Mouse (Mus musculus) lung, postnatal 36 days (tissue): ENCODE measurements around the gene Aebp1.

Source experiments
- DNase-seq: peaks from one replicate; pipeline ENCODE4 v3.0.0; 2022; ENCODE audit warnings: mixed read lengths

The Aebp1 gene

GRCm38 (mm10) chr11:5897839-5898238, 36.1 kb downstream of the Aebp1 start:
- no peak for DNase-seq

DNA sequence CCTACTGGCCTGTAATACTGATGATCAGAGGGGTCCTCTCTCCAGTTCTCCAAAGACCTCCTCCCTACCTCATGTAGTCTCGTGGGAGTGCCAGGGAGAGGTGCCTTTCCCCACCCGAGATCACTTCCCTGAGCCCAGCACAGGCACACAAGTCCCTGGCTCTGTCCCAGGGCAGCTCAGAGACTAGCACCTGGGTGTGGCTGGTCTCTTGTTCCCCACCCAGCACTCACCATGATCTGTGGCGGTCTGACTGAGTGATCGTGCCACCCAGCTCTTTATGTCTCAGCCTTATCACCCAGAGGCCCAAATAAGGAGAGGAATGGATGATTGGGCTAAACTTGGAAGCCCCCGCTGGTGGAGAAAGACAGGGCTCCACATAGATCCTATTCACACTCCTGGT, 36.8 kb downstream of the Aebp1 start, which contains the start of gene Myl7:
Gene Myl7, minus strand, starts transcription at position 252 of the 400 bp plus-strand sequence.
- DNase-seq: no peak

DNA sequence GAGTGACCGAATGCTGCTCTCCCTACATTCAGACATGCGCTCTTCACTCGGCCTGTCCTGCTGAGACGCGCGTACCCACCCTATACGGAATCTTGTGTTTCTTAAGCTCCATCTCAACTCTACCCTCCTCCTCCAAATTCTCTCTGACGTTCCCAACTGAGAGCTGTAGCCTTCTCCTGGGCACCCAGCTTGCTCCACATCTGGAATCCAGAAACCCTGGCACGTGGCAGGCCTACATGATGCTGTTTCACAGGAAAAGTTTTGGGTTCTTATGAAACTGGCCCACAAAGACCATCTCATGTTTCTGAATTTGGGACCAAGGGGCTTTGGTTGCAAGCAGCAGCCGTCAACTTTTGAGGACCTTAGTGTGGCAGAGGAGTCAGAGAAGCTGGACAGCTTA, 37.5 kb downstream of the Aebp1 start:
- DNase-seq: peak; percentile 26

DNA sequence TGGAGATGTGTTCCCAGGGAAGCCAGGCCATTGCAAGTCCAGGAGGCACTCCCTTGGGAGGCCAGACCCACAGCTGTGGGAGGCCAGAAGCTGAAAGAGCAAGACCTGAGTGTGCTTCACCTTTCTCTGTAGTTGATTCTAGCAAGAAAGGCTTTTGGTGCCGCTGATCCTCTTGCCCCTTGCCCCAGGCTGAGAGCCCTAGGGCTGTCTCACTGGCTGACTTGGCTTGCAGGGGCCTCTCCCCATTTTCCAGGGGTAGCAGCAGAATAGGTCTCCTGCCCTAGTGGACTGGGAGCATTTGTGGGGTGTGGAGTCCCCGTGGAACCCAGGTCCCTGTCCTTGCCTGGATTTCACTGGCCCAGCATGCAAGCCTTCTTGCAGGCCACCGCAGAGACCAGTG, 39.6 kb downstream of the Aebp1 start:
- no peak for DNase-seq

DNA sequence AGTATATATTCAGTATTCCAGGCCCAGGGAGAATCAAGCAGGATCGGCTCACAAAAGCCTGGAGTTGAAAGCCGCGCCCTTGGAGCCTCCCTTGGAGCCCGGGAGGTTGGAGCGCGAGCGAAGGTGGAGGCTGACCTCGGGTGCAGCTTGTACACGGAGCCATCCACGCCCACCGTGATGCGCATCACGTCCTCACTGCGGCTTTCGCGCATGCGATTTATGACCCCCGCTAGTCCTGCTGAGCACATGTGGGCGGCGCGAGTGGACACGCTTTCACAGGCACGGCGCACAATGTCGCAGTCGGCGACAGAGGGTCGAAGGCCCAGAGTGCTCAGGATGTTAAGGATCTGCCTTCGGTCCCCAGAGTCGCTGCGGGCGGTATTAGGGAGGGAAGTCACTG, 40.2 kb downstream of the Aebp1 start:
- no peak for DNase-seq

- no peak for DNase-seq
These were observed 40.6 kb downstream of the Aebp1 start for GRCm38 (mm10) chr11:5902390-5902789.

DNA sequence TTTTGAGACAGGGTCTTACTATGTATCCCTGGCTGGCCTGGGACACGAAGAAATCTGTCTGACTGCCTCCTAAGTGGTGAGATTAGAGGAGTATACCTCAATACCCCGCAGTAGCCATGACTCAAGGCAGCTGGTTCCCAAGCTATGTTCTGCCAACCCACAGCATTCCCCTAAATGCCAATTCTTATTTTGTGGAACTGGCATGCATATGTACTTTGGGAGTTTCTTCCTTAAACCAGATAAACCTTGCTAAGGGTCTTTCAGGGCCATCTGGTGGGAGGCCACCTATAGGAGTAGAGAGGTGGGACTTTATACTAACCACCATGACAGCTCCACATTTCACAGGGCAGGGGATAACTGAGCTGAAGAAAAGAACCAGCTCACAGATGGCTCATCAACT, 42.1 kb downstream of the Aebp1 start:
- no peak for DNase-seq

DNA sequence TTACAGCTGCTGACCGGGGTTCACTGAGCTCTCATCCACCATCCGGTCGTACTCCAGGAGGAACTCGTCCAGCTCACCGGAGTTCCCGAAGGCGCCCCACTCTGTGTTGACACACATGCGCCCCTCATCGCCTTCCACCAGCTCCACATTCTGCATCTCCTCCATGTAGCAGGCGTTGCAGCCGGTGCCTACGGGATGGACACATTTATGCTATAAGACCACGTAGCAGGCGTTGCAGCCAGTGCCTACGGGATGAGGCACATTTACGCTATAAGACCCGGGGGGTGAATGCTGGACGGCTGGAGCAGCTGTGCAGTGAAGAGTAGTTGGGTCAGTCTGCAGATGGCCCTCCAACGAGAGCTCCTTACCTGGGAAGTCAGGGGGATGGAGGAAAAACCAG, 42.6 kb downstream of the Aebp1 start:
- no peak for DNase-seq

DNA sequence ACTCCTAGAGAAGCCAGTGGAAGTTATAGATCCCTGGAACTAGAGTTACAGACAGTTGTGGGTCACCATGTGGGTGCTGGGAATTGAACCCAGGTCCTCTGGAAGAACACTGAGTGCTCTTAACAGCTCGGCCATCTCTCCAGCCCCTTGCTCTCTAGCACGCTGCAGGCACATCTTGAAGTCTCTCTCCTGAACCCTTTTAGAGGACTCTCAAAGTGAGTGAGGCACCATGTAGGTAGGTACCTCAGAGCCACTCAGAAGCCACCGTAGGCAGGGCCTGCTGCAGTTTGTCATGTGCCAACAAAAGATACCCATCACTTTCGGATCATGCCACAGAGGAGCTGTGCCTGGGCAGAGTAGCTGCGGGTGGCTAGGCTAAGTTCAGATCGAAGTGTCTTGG, 43.1 kb downstream of the Aebp1 start:
- DNase-seq: no peak

DNA sequence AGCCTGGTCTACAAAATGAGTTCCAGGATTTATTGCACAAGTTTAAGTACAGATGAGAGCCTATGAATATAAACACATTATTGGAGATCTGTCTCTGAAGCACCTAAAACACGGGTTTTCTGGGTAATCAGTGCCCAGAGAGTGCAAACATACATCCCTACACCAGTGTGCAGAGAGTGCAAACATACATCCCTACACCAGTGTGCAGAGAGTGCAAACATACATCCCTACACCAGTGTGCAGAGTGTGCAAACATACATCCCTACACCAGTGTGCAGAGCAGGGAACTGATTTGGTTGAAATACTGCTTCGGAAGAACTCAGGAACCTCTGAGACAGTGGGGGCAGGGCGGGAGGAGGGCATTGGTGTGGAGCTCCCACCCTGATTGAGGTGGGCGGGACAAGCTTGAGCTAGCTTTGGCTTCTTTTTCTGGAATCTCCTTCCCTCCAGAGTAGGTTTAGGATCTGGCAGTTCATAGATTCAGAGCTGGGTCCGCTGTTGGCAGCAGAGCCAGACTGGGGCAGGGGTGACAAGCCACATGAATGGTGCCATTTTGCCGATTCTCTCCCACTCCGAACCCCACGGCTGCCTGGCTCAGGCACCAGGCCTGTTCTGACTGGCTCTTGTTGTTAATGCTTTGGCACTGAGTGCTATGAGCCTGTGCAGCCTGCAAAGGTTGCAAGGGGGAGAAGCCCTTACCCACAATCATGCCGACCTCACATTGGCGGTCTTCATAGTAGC, 44.2 kb downstream of the Aebp1 start:
- DNase-seq: no peak

- DNase-seq: no peak
These were observed 45.3 kb downstream of the Aebp1 start for GRCm38 (mm10) chr11:5907096-5907495.

DNA sequence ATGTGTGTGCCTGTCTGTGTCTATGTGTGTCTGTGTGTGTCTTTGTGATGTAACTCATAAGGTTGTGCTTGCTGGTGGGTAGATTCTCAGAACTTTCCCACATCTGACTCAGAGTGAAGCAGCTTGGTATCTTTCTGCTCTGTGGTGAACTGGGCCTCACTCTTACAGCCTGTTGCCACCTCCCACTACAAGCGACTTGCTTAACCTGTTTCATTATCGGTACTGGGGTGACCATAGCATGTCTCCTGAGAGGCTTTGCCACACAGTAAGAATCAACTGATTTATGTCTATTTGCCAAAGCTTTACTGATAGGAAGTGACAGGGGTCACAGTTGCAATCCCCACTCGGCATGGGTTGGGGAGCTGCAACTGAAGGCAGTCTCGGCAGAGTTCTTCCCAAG, 46.9 kb downstream of the Aebp1 start:
- no peak for DNase-seq

- DNase-seq: peak; percentile 74
These were observed 50.9 kb downstream of the Aebp1 start for GRCm38 (mm10) chr11:5912635-5913034.

DNA sequence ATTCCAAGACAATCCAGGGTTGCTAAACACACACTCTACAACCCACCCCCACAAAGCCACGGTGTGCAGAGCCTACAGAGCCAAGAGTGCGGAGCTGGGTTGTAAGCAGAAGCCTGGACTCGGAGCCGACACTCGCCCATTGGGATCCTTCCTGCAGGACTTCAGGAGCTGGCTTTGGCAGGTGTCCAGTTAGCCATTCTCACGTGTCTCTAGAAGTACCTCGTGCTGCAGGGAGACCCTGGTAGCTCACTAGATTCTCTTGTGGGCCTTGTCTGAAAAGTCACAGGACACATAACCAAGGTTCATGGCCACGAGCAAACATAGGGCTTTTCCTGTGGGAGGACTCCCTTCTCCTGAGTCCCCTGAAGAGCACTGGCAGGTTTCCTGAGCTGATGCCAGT, 51.5 kb downstream of the Aebp1 start:
- DNase-seq: peak; percentile 24

- no peak for DNase-seq
These were observed 52.2 kb downstream of the Aebp1 start for GRCm38 (mm10) chr11:5913936-5914335.

DNA sequence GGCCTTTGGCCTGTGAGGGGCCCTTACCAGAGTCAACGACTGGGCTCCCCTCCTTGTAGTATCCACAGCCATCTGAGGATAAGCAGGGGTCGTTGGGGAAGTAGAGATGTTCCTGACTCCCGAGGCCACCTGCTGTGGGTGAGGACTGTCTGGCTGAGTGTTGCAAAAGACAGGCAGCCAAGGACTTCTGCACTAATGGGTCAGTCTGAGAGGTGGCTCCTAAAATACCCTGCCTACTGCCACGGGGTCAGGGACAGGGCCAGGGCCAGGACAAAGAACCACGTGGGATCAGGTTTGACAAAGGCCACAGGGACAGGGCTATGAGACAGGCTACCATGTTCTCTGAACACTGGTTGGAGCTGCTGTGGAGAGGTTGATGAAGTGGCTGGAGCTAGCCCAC, 53.2 kb downstream of the Aebp1 start:
- no peak for DNase-seq

GRCm38 (mm10) chr11:5915429-5916177, 53.9 kb downstream of the Aebp1 start:
- no peak for DNase-seq

GRCm38 (mm10) chr11:5916178-5916548, 54.4 kb downstream of the Aebp1 start:
- no peak for DNase-seq

- no peak for DNase-seq
These were observed 56.4 kb downstream of the Aebp1 start for GRCm38 (mm10) chr11:5918111-5918510.

- peak; percentile 64 for DNase-seq
These were observed 57.9 kb downstream of the Aebp1 start for GRCm38 (mm10) chr11:5919606-5920005.

- peak; percentile 27 for DNase-seq
These were observed 58.7 kb downstream of the Aebp1 start for GRCm38 (mm10) chr11:5920323-5920960.
